Mouse (Mus musculus) ES-E14 (cell line): ENCODE measurements at regions not wholly inside any gene's neighbourhood (a gene's known extent, or its start where the extent isn't known, plus 50 kb on each side); places are given as distances from the start of the nearest gene placed in this dataset.
A peak's percentile ranks its signal among the peaks of the same experiment; 100 is the strongest.

Experiments
- DNase-seq: peaks from one replicate; pipeline ENCODE4 v3.0.0-alpha.2; 2013; ENCODE audit warnings: low read depth, low spot score
- H3K27ac ChIP-seq: 2 replicates; pipeline ENCODE4 v1.5.1; 2012; ENCODE audit warnings: low read depth, mild to moderate bottlenecking, low read length, moderate library complexity, mixed read lengths; ENCODE audit not compliant: poor library complexity, insufficient read depth, severe bottlenecking
- H3K36me3 ChIP-seq: 2 replicates; pipeline ENCODE4 v1.6.1; 2012; ENCODE audit warnings: mild to moderate bottlenecking, low read length, moderate library complexity, mixed read lengths; ENCODE audit not compliant: control insufficient read depth, poor library complexity, insufficient read depth, severe bottlenecking
- H3K4me1 ChIP-seq, 2 experiments: fragments of 150-350 bp in 1 of 2; sonication (generic) in 1 of 2; 2 replicates each; pipeline ENCODE4 v1.6.1; 2012; ENCODE audit warnings: low read length in 2 of 2, mild to moderate bottlenecking in 1 of 2, mixed read lengths in 1 of 2; ENCODE audit not compliant: control insufficient read depth in 2 of 2, insufficient read depth in 2 of 2, poor library complexity in 1 of 2
- H3K4me3 ChIP-seq, 2 experiments: fragments of 150-350 bp in 1 of 2; sonication (generic) in 1 of 2; 2 replicates each; pipeline ENCODE4 v1.5.1; 2012; ENCODE audit warnings: low read length in 2 of 2, low read depth in 1 of 2, mild to moderate bottlenecking in 1 of 2, mixed read lengths in 1 of 2; ENCODE audit not compliant: insufficient read depth in 1 of 2, poor library complexity in 1 of 2, severe bottlenecking in 1 of 2
- H3K9ac ChIP-seq: 2 replicates; pipeline ENCODE4 v1.6.1; 2012; ENCODE audit warnings: low read depth, mild to moderate bottlenecking, low read length, mixed read lengths; ENCODE audit not compliant: poor library complexity, insufficient read depth, severe bottlenecking
- H3K9me3 ChIP-seq: fragments of 150-350 bp; sonication (generic); 2 replicates; pipeline ENCODE4 v1.6.1; 2012; ENCODE audit warnings: low read depth, mild to moderate bottlenecking, low read length; ENCODE audit not compliant: control insufficient read depth, insufficient read depth
- CHD2 ChIP-seq: IDR thresholded peaks from 2 replicates; pipeline ENCODE4 v1.6.1; 2014; ENCODE audit warnings: mild to moderate bottlenecking, low read depth, low read length, inconsistent platforms
- HCFC1 ChIP-seq: IDR thresholded peaks from 2 replicates; pipeline ENCODE4 v1.6.1; 2012; ENCODE audit warnings: low read length, inconsistent platforms, borderline replicate concordance; ENCODE audit not compliant: insufficient read depth
- MAFK ChIP-seq: IDR thresholded peaks from 2 replicates; pipeline ENCODE4 v1.6.1; 2014; ENCODE audit warnings: mild to moderate bottlenecking, low read depth, low read length, inconsistent platforms; ENCODE audit not compliant: insufficient read depth
- ZC3H11A ChIP-seq: IDR thresholded peaks from 2 replicates; pipeline ENCODE4 v1.6.1; 2012; ENCODE audit warnings: low read depth, mild to moderate bottlenecking, inconsistent platforms, low read length, borderline replicate concordance
- ZNF384 ChIP-seq: IDR thresholded peaks from 2 replicates; pipeline ENCODE4 v1.6.1; 2012; ENCODE audit warnings: low read depth, low read length, inconsistent platforms
- in situ Hi-C, 2 experiments: fragments of 600-800 bp; cut with MboI; formaldehyde crosslinking; loops; one replicate each; pipeline ENCODE4 v1.15.1; 2025; ENCODE audit warnings: low sequenced_read_pairs in 2 of 2, inconsistent platforms in 1 of 2; ENCODE audit not compliant: unreplicated experiment in 2 of 2

DNA sequence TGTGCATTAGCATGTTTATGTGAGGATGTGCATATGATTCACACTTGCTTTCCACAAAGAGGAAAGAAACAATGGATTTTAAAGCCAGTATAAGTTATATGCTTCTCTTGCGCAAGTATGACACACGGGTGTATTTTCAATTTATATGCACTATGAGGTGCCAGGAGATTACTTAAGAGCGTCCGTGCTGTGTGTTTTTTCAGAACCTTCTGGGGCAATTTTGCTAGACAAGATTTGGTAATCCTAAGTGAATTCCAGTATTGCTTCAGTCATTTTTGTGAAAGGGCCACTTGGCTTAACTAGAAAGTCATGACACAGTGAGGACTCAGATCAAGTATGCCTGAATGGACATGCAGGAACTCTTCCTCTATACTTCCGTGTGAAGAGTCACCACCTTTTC, 511.5 kb downstream of the Fgf9 start:
- no peaks in the 10 kb centered on the region for H3K36me3 ChIP-seq
- no peaks in the 10 kb centered on the region for H3K9me3 ChIP-seq
- H3K9ac ChIP-seq, result no peak overlapping the region
- no peaks in the 10 kb centered on the region for H3K4me1 ChIP-seq
- no peak overlapping the region for H3K4me3 ChIP-seq
- DNase-seq, result no peak
- in situ Hi-C loops, result no loop called here
- TF ChIP-seq MAFK (no peak), HCFC1 (no peak), CHD2 (no peak), ZC3H11A (no peak), ZNF384 (no peak)
- H3K27ac ChIP-seq, result no peak overlapping the region

DNA sequence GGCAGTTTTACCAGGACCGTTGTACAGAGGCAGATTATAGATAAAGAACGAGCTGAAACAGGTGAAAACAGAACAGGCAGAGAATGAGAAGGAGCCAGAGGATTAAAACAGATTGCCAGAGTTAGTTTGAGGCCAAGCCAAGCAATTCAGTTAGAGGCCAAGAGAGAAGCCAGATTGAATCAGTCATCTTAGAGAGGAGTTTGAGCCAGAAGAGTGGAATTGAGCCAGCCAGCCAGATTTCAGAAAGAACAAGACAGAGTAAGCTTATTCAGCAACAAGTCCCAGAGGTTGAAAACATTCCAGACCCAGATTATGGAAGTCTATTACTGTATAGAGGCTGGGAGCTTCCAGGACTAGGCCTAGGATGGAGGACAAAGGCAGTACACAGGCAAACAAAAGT, 499.7 kb downstream of the Fgf9 start:
- in situ Hi-C loops, result loop anchor here in 1 of 2 experiments (10.0 kb wide), 1 partner anchor 55 kb away; no protein-coding TSS in a partner anchor
- no peak overlapping the region for H3K4me3 ChIP-seq
- H3K9me3 ChIP-seq, result no peaks in the 10 kb centered on the region
- no peaks in the 10 kb centered on the region for H3K4me1 ChIP-seq
- no peak overlapping the region for H3K9ac ChIP-seq
- H3K36me3 ChIP-seq, result no peaks in the 10 kb centered on the region
- no peak for DNase-seq
- TF ChIP-seq HCFC1, result no peak
- TF ChIP-seq ZC3H11A, result no peak
- TF ChIP-seq ZNF384, result no peak
- TF ChIP-seq CHD2, result no peak
- TF ChIP-seq MAFK, result no peak
- H3K27ac ChIP-seq, result no peak overlapping the region

- in situ Hi-C loops, result no loop called here
- TF ChIP-seq HCFC1 (no peak), ZC3H11A (no peak), CHD2 (no peak), MAFK (no peak), ZNF384 (no peak)
- Histone ChIP-seq H3K9me3 (no peaks in the 10 kb centered on the region), H3K9ac (no peak overlapping the region), H3K27ac (no peak overlapping the region), H3K4me3 (no peak overlapping the region), H3K36me3 (no peaks in the 10 kb centered on the region), H3K4me1 (no peaks in the 10 kb centered on the region)
- DNase-seq, result no peak
These were observed 497.1 kb downstream of the Fgf9 start for GRCm38 (mm10) chr14:58567472-58567871.

DNA sequence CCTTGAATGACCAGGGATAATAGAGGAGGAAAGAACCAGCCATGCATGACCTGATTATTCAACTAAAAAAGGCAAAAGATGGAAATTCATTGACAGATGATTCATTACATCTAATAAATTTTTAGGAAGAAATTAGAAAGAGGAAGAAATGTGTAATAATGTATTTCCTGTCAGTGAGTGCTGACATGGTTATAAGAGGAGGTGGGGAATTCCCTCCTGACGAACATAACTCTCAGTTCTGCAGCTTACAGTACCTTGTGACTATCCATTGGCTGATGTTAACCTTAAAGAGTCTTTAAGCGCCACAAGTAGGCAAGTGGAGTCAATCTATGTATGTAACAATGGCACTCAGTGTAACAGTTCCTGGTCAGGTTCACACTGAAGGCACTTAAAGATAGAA, 492.7 kb downstream of the Fgf9 start:
- in situ Hi-C loops, result no loop called here
- H3K36me3 ChIP-seq, result no peaks in the 10 kb centered on the region
- TF ChIP-seq ZC3H11A (no peak), ZNF384 (no peak), HCFC1 (no peak), CHD2 (no peak), MAFK (no peak)
- H3K27ac ChIP-seq, result no peak overlapping the region
- H3K9ac ChIP-seq, result no peak overlapping the region
- DNase-seq, result no peak
- no peak overlapping the region for H3K4me3 ChIP-seq
- no peaks in the 10 kb centered on the region for H3K9me3 ChIP-seq
- H3K4me1 ChIP-seq, result no peaks in the 10 kb centered on the region

DNA sequence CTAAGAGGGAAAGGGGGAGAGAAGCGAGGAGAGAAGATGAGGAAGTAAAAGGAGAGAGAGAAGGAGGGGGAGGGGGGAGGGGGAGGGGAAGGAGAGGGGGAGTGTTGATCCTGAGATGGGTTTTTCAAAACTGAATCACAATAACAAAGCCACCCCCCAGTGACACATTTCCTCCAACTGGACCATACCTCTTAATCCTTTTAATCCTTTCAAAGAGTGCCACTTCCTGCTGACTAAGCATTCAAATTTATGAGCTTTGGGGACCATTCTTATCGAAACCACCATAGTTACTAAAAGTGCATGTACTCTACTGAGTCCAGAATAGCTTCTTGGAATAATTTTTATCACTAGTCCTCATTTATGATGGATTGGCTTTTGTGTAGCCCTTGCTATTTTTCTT, 480.4 kb downstream of the Fgf9 start:
- no peak overlapping the region for H3K27ac ChIP-seq
- no peaks in the 10 kb centered on the region for H3K9me3 ChIP-seq
- no peak overlapping the region for H3K4me3 ChIP-seq
- no peak overlapping the region for H3K9ac ChIP-seq
- H3K4me1 ChIP-seq, result no peaks in the 10 kb centered on the region
- TF ChIP-seq MAFK (peak; percentile 78; the same call in 1 of the 2 replicates), CHD2 (no peak)
- no peak for DNase-seq
- H3K36me3 ChIP-seq, result no peaks in the 10 kb centered on the region
- in situ Hi-C loops, result no loop called here
